Mouse (Mus musculus) CH12.LX (cell line): ENCODE data around the gene Coro2b. TPM values are rescaled to one million over a fixed set of nuclear protein-coding genes. Genes with fewer than 3 reads are reported as not detected.

ENCODE experiments used
- DNase-seq: peaks from one replicate; pipeline ENCODE4 v3.0.0-alpha.2; 2013; ENCODE audit errors: extremely low read depth
- H3K27ac ChIP-seq: 2 replicates; pipeline ENCODE4 v1.5.1; 2012; ENCODE audit warnings: low read depth, mild to moderate bottlenecking, control low read depth, moderate library complexity; ENCODE audit not compliant: insufficient read depth
- H3K27me3 ChIP-seq: replicated peaks from 2 replicates; pipeline ENCODE3; 2012; ENCODE audit warnings: inconsistent platforms
- H3K36me3 ChIP-seq, 2 experiments: replicated peaks in 1 of 2; 2 replicates each; pipeline versions ENCODE3 to v1.6.1; 2012; ENCODE audit warnings: inconsistent platforms in 1 of 2, low read length in 1 of 2, mild to moderate bottlenecking in 1 of 2, mixed read lengths in 1 of 2, moderate library complexity in 1 of 2; ENCODE audit not compliant: control insufficient read depth in 1 of 2, insufficient read depth in 1 of 2
- H3K4me1 ChIP-seq, 2 experiments: 2 replicates each; pipeline ENCODE4 v1.6.1; 2012; ENCODE audit warnings: inconsistent platforms in 1 of 2, moderate library complexity in 1 of 2; ENCODE audit not compliant: insufficient read depth in 2 of 2, control insufficient read depth in 1 of 2
- H3K4me2 ChIP-seq: 2 replicates; pipeline ENCODE4 v1.6.1; 2012; ENCODE audit warnings: low read depth, mild to moderate bottlenecking, control low read depth; ENCODE audit not compliant: poor library complexity, insufficient read depth, severe bottlenecking
- H3K4me3 ChIP-seq, 3 experiments: fragments of 150-350 bp in 1 of 3; sonication (generic) in 1 of 3; replicated peaks in 1 of 3; 2 replicates each; pipeline versions ENCODE3 to v1.5.1; 2011 to 2012; ENCODE audit warnings: low read depth in 2 of 3, low read length in 2 of 3, mild to moderate bottlenecking in 2 of 3, moderate library complexity in 2 of 3, control low read depth in 1 of 3, improper control_type of control experiment in 1 of 3, inconsistent platforms in 1 of 3, mixed read lengths in 1 of 3; ENCODE audit not compliant: poor library complexity in 1 of 3
- H3K79me2 ChIP-seq: replicated peaks from 2 replicates; pipeline ENCODE4 v1.6.1; 2012; ENCODE audit warnings: mild to moderate bottlenecking, moderate library complexity; ENCODE audit not compliant: control insufficient read depth, poor library complexity, insufficient read depth, severe bottlenecking; ENCODE audit errors: extremely low read depth
- H3K9ac ChIP-seq: 2 replicates; pipeline ENCODE4 v1.6.1; 2012; ENCODE audit warnings: low read depth, mild to moderate bottlenecking, control low read depth, moderate library complexity; ENCODE audit not compliant: insufficient read depth
- H3K9me3 ChIP-seq: replicated peaks from 2 replicates; pipeline ENCODE3; 2012; ENCODE audit warnings: low read length, inconsistent platforms, mixed read lengths
- BHLHE40 ChIP-seq: IDR thresholded peaks from 2 replicates; pipeline ENCODE4 v1.6.1; 2011; ENCODE audit warnings: mild to moderate bottlenecking, low read depth, low read length, improper control_type of control experiment
- CHD1 ChIP-seq: IDR thresholded peaks from 2 replicates; pipeline ENCODE4 v1.6.1; 2012; ENCODE audit warnings: low read depth, low read length, improper control_type of control experiment, inconsistent platforms
- ELF1 ChIP-seq: IDR thresholded peaks from 2 replicates; pipeline ENCODE4 v1.6.1; 2014; ENCODE audit warnings: low read depth, mild to moderate bottlenecking, inconsistent platforms, low read length, improper control_type of control experiment
- EP300 ChIP-seq: IDR thresholded peaks from 2 replicates; pipeline ENCODE4 v1.6.1; 2011; ENCODE audit warnings: low read length, improper control_type of control experiment
- ETS1 ChIP-seq: conservative IDR thresholded peaks from 2 replicates; pipeline ENCODE4 v1.6.1; 2012; ENCODE audit warnings: low read depth, mild to moderate bottlenecking, inconsistent platforms, low read length, improper control_type of control experiment, moderate library complexity
- GABPA ChIP-seq: IDR thresholded peaks from 2 replicates; pipeline ENCODE4 v1.6.1; 2012; ENCODE audit warnings: low read depth, low read length, improper control_type of control experiment, inconsistent platforms; ENCODE audit not compliant: insufficient replicate concordance
- JUND ChIP-seq: conservative IDR thresholded peaks from 2 replicates; pipeline ENCODE4 v1.6.1; 2011; ENCODE audit warnings: low read depth, low read length, improper control_type of control experiment
- POLR2A ChIP-seq: IDR thresholded peaks from 2 replicates; pipeline ENCODE4 v1.6.1; 2011; ENCODE audit warnings: low read depth, mild to moderate bottlenecking, improper control_type of control experiment, low read length
- POLR2AphosphoS2 ChIP-seq: IDR thresholded peaks from 2 replicates; pipeline ENCODE4 v1.6.1; 2011; ENCODE audit warnings: low read depth, low read length, improper control_type of control experiment
- RCOR1 ChIP-seq: conservative IDR thresholded peaks from 2 replicates; pipeline ENCODE4 v1.6.1; 2012; ENCODE audit warnings: low read depth, mild to moderate bottlenecking, inconsistent platforms, low read length, improper control_type of control experiment
- SIN3A ChIP-seq: IDR thresholded peaks from 2 replicates; pipeline ENCODE4 v1.6.1; 2012; ENCODE audit warnings: low read length, improper control_type of control experiment, inconsistent platforms
- SMC3 ChIP-seq: IDR thresholded peaks from 2 replicates; pipeline ENCODE4 v1.6.1; 2011; ENCODE audit warnings: low read depth, low read length, improper control_type of control experiment
- USF2 ChIP-seq: conservative IDR thresholded peaks from 2 replicates; pipeline ENCODE4 v1.6.1; 2011; ENCODE audit warnings: low read depth, low read length, improper control_type of control experiment
- ZMIZ1 ChIP-seq: IDR thresholded peaks from 2 replicates; pipeline ENCODE4 v1.6.1; 2012; ENCODE audit warnings: low read depth, mild to moderate bottlenecking, inconsistent platforms, low read length, improper control_type of control experiment
- dilution Hi-C: fragments of 300-500 bp; cut with MboI; formaldehyde crosslinking; loops from 2 replicates; pipeline ENCODE4 v1.14.3; 2020; ENCODE audit warnings: low sequenced_read_pairs; ENCODE audit not compliant: extremely low pct_unique_long_range_greater_than_20kb, extremely low pct_ligation_motif_present
- in situ Hi-C: fragments of 300-500 bp; cut with MboI; formaldehyde crosslinking; loops from 3 replicates; pipeline ENCODE4 v1.14.3; 2019; ENCODE audit warnings: low sequenced_read_pairs, low pct_ligation_motif_present, low pct_unique_long_range_greater_than_20kb, mixed read lengths
- polyA plus RNA-seq: library from polyadenylated mRNA; unstranded; fragments of >175 nt; gene quantifications from 2 replicates; pipeline ENCODE4 v1.2.1, GENCODE M21; 2012; ENCODE audit warnings: low read depth; ENCODE audit not compliant: insufficient read length
- total RNA-seq, 2 experiments: library from RNA; depleted of rRNA; stranded (reverse); fragments of 300-350 nt in 1 of 2; fragments of >200 nt in 1 of 2; gene quantifications; 2 replicates each; pipeline ENCODE4 v1.2.3; 2012 to 2014

Coro2b gene
- total and polyA plus RNA-seq, 3 experiments: 0.77 to 3.2 (median 0.85) TPM

DNA sequence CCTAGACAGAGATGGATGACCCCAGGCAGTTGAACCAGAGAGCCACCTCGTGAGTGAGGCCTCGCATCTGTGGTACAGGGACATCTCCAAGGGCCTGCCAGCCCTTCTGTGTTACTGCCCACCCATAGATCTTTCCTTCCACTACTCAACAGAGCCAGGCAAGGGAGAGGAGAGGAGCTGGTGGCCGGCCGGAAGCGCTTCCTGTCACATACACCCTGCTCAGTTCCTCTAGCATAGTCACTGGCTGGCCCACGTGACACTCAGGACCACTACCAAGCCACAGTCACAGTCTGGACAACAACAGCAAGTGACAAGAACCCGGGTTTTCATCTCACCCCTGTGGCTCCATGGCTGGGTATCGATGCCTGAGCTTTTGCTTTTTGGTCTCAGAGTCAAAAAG lies 70.8 kb downstream of the Coro2b start:
- Histone ChIP-seq H3K9me3 (no peaks in the 10 kb centered on the region), H3K27ac (no peak overlapping the region), H3K9ac (no peak overlapping the region), H3K4me3 (no peak overlapping the region), H3K4me1 (no peaks in the 10 kb centered on the region), H3K79me2 (no peaks in the 10 kb centered on the region), H3K4me2 (no peak overlapping the region), H3K27me3 (no peaks in the 10 kb centered on the region), H3K36me3 (no peaks in the 10 kb centered on the region)
- dilution Hi-C loops: no loop called here
- DNase-seq: no peak
- in situ Hi-C loops: no loop called here
- TF ChIP-seq EP300: no peak
- no peak for TF ChIP-seq CHD1
- TF ChIP-seq USF2: no peak
- no peak for TF ChIP-seq SIN3A

DNA sequence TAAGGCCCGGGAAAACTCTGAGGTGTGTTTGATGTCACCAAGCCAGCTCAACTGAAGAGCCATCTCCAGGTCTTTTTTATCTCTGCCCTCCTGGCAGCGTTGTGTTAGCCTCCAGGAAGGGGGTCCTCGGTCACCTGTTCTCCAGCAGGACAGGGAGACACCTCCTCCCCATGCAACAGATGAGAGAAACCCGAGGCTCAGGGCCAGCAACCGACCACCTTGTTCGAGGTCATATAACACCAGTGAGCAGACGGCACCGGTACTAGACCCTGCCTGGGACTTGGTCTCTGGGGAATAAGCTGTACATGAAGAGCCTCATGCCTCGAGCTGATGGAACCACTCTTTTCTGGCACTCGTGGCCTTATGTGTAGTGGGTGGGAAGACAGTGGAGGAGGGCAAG lies 72.1 kb downstream of the Coro2b start:
- Histone ChIP-seq H3K9ac (no peak overlapping the region), H3K79me2 (no peaks in the 10 kb centered on the region), H3K36me3 (no peaks in the 10 kb centered on the region), H3K4me1 (no peaks in the 10 kb centered on the region), H3K27me3 (no peaks in the 10 kb centered on the region), H3K9me3 (no peaks in the 10 kb centered on the region), H3K4me2 (no peak overlapping the region), H3K27ac (no peak overlapping the region), H3K4me3 (no peak overlapping the region)
- in situ Hi-C loops (no loop called here), dilution Hi-C loops (no loop called here)
- no peak for DNase-seq
- TF ChIP-seq POLR2A: no peak
- TF ChIP-seq USF2: no peak
- no peak for TF ChIP-seq BHLHE40
- TF ChIP-seq POLR2AphosphoS2: no peak
- TF ChIP-seq SMC3: no peak
- no peak for TF ChIP-seq GABPA
- no peak for TF ChIP-seq JUND
- no peak for TF ChIP-seq ZMIZ1

- H3K4me2 ChIP-seq: no peak overlapping the region
- no peaks in the 10 kb centered on the region for H3K4me1 ChIP-seq
- H3K79me2 ChIP-seq: no peaks in the 10 kb centered on the region
- dilution Hi-C loops (no loop called here), in situ Hi-C loops (no loop called here)
- H3K36me3 ChIP-seq: no peaks in the 10 kb centered on the region
- H3K27me3 ChIP-seq: no peaks in the 10 kb centered on the region
- H3K9ac ChIP-seq: no peak overlapping the region
- H3K27ac ChIP-seq: no peak overlapping the region
- H3K9me3 ChIP-seq: no peaks in the 10 kb centered on the region
- TF ChIP-seq USF2 (no peak), ETS1 (no peak), JUND (no peak), ELF1 (no peak), SIN3A (no peak), RCOR1 (no peak), CHD1 (no peak)
- no peak overlapping the region for H3K4me3 ChIP-seq
- DNase-seq: no peak
Measured at GRCm38 (mm10) chr9:62461766-62462165, 75.1 kb downstream of the Coro2b start.
